Mouse (Mus musculus) myocyte (in vitro differentiated cells): ENCODE results near the gene Map2k5.

Experiments
- CEBPB ChIP-seq: IDR thresholded peaks from 2 replicates; pipeline ENCODE4 v1.6.1; 2011; ENCODE audit warnings: mild to moderate bottlenecking, moderate library complexity; ENCODE audit not compliant: poor library complexity, insufficient read depth, severe bottlenecking
- E2F4 ChIP-seq: IDR thresholded peaks from one replicate; pipeline ENCODE4 v1.6.1; 2011; ENCODE audit warnings: mild to moderate bottlenecking, control low read depth, moderate library complexity; ENCODE audit not compliant: insufficient read depth
- MAX ChIP-seq: IDR thresholded peaks from one replicate; pipeline ENCODE4 v1.6.1; 2011; ENCODE audit warnings: low read depth, mild to moderate bottlenecking, control low read depth
- MYOD1 ChIP-seq, 3 experiments: IDR thresholded peaks; one replicate each; pipeline ENCODE4 v1.6.1; 2011; ENCODE audit warnings: control low read depth in 2 of 3, low read depth in 2 of 3, mild to moderate bottlenecking in 2 of 3, moderate library complexity in 1 of 3; ENCODE audit not compliant: insufficient read length in 2 of 3, control insufficient read depth in 1 of 3
- MYOG ChIP-seq, 3 experiments: IDR thresholded peaks; one replicate each; pipeline ENCODE4 v1.6.1; 2011; ENCODE audit warnings: control low read depth in 2 of 3, low read depth in 2 of 3, mild to moderate bottlenecking in 2 of 3; ENCODE audit not compliant: insufficient read length in 2 of 3, control insufficient read depth in 1 of 3, insufficient read depth in 1 of 3
- POLR2A ChIP-seq: IDR thresholded peaks from one replicate; pipeline ENCODE4 v1.6.1; 2011; ENCODE audit warnings: low read depth, mild to moderate bottlenecking, control low read depth, moderate library complexity; ENCODE audit not compliant: insufficient read length
- REST ChIP-seq: IDR thresholded peaks from one replicate; pipeline ENCODE4 v1.6.1; 2011; ENCODE audit warnings: mild to moderate bottlenecking, control low read depth, moderate library complexity; ENCODE audit not compliant: insufficient read depth, insufficient read length
- SRF ChIP-seq: IDR thresholded peaks from one replicate; pipeline ENCODE4 v1.6.1; 2011; ENCODE audit warnings: low read depth; ENCODE audit not compliant: control insufficient read depth, insufficient read length
- TCF12 ChIP-seq: IDR thresholded peaks from one replicate; pipeline ENCODE4 v1.6.1; 2011; ENCODE audit warnings: mild to moderate bottlenecking, control low read depth; ENCODE audit not compliant: poor library complexity, insufficient read depth, severe bottlenecking
- TCF3 ChIP-seq: IDR thresholded peaks from one replicate; pipeline ENCODE4 v1.6.1; 2011; ENCODE audit warnings: low read depth, control low read depth; ENCODE audit not compliant: insufficient read length
- USF1 ChIP-seq: IDR thresholded peaks from one replicate; pipeline ENCODE4 v1.6.1; 2011; ENCODE audit warnings: low read depth, mild to moderate bottlenecking, control low read depth, moderate library complexity

DNA sequence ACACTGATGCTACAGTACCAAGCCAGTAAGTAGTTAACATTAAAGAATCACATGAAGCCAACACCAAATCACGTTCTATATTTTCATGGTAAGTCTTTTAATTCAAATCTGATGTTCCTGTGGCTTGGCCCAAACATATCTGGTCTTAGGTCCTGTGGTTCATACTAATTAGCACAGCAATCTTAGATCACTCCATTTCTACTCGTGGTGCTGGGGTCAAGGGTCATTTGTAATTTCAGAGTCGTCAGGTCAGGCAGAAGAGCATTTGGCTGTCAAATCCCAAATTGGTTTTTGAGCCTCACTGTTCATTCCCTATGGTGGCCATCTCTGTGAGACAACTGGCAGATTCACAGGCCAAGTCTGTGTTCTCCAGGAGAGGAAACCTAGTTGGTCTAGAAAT is 174.2 kb downstream of the Map2k5 start:
- TF ChIP-seq POLR2A: no peak
- no peak for TF ChIP-seq E2F4
- no peak for TF ChIP-seq MYOG (IDR thresholded peaks at IDR 0.05; ENCODE audit: control insufficient read depth in 1 of 3, insufficient read depth in 1 of 3, insufficient read length in 2 of 3, low read depth in 2 of 3)
- TF ChIP-seq USF1: no peak
- TF ChIP-seq CEBPB: no peak
- TF ChIP-seq MAX: no peak
- TF ChIP-seq TCF3: no peak
- no peak for TF ChIP-seq TCF12
- no peak for TF ChIP-seq MYOD1 (IDR thresholded peaks at IDR 0.05; ENCODE audit: control insufficient read depth in 1 of 3, insufficient read length in 2 of 3, low read depth in 2 of 3)
- no peak for TF ChIP-seq SRF
- TF ChIP-seq REST: no peak
